Mouse (Mus musculus): ENCODE data around the gene Mob1b.

Gene Mob1b

GRCm38 (mm10) chr5:88768201-88768600 lies 47.5 kb downstream of the Mob1b start:
- DNase-seq (ENCODE audit: low read depth, low spot score), result no peak

- no peak for DNase-seq (ENCODE audit: low read depth, low spot score)
Observed at GRCm38 (mm10) chr5:88782072-88782765, 61.6 kb downstream of the Mob1b start.

DNA sequence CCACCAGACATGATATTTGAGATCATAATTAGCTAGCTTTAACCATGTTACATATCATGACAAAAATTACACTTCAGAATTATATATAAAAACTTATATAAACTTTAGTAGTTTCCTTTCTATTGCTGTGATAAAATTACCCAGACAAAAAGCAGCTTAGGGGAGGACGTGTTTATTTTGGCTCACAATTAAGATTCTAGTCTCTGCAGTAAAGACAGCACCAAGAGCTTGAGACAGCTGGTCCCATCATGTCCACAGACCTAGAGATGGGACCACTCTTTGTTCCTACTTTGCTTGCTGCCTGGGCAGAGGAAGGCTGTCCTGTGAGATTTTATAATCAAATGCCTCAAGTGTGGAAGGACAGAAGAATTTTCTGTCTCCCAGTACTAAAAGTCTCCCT lies 64.4 kb downstream of the Mob1b start:
- no peak for DNase-seq (ENCODE audit: low read depth, low spot score)

GRCm38 (mm10) chr5:88790675-88791074 lies 70.0 kb downstream of the Mob1b start:
- DNase-seq (ENCODE audit: low read depth, low spot score), result no peak

- peak; percentile 75 for DNase-seq (ENCODE audit: low read depth, low spot score)
Observed at GRCm38 (mm10) chr5:88791256-88792245, 70.9 kb downstream of the Mob1b start.

- DNase-seq (ENCODE audit: low read depth, low spot score), result no peak
Observed at GRCm38 (mm10) chr5:88793676-88794075, 73.0 kb downstream of the Mob1b start.

DNA sequence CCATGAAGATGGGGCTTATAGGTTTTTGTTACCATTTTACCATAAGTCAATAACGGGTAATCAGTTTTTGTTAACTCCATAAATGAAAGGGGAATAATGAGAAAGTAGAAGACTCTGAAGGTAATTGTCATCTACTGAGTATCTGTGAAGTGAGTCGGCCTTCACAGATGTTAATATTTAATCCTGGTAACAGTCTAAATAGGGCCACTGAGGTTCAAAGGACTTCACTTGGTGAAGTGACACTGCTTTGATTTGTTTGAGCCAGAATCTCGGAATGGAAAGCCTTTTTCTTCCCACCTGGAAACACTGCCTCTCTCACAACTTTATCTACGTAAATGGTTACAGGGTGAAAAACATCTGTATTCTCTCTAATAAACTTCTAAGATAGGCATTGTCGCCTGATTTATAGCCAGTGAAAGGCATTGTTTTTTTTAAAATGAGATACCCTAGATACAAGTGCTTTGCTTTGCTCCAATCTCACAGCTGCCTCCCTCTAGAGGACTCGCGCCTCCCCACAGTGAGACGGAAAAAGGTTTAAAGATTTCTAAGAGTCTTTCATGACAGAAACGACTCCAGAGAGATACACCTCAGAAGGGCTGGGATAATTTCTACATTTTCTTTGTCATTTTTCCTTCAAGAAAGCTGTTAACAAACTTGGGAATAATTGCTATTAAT lies 75.4 kb downstream of the Mob1b start:
- no peak for DNase-seq (ENCODE audit: low read depth, low spot score)

GRCm38 (mm10) chr5:88796588-88796987 lies 75.9 kb downstream of the Mob1b start:
- DNase-seq (ENCODE audit: low read depth, low spot score), result no peak

DNA sequence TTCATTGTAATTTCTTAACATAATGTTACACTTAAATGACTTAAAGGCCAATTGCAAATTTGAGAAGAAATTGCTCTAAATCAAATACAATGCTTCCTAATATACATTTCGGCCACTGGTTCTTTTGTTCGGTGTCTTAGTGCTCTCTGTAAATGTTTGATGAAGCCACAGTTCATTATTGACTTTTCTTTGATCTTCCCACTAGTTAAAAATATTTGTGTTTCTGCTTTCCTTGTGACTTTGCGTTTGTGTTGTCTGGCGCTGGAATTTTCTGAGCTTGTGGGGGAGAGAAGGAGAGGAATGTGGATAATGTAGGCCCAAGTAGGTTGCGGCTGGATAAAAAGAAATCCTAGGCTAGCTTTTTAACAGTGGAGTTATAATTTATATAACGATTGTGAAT lies 76.5 kb downstream of the Mob1b start:
- DNase-seq (ENCODE audit: low read depth, low spot score), result no peak

- no peak for DNase-seq (ENCODE audit: low read depth, low spot score)
Observed at GRCm38 (mm10) chr5:88805616-88806015, 85.0 kb downstream of the Mob1b start.

- no peak for DNase-seq (ENCODE audit: low read depth, low spot score)
Observed at GRCm38 (mm10) chr5:88806278-88806677, 85.6 kb downstream of the Mob1b start.

GRCm38 (mm10) chr5:88807342-88807741 lies 86.7 kb downstream of the Mob1b start:
- no peak for DNase-seq (ENCODE audit: low read depth, low spot score)

DNA sequence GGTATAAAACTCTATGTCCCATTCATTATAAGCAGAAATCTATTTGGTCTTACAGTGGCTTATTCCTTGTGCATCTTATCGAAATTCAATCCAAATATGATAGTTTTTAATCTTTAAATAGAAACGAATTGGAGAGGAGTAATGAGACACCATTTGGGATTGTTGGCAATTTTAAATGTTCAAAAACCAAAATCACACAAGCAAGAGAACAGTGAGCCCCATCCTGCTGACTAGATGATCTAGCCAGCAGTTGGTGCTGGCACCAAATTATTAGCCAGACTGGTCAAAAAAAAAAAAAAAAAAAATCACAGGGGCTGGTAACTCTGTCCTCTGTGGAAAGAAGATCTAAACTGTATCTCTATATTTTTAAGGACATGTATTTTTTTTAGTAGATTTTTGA lies 92.5 kb downstream of the Mob1b start:
- DNase-seq (ENCODE audit: low read depth, low spot score), result no peak
